Mouse (Mus musculus): Measurements from ENCODE around the gene Ccdc157.

GRCm38 (mm10) chr11:4141505-4141904, 18.6 kb downstream of the Ccdc157 start:
- TF ChIP-seq CTCF (IDR thresholded peaks at IDR 0.05; ENCODE audit: extremely low read depth, insufficient read depth, low read length) (no peak), POLR2A (IDR thresholded peaks at IDR 0.05; ENCODE audit: extremely low read depth, insufficient read depth, low read length) (no peak)

Measured in cortical plate, adult 2 months (tissue).